Mouse (Mus musculus) megakaryocyte, embryonic 14.5 days (primary cell): ENCODE measurements around the gene Bean1. TPM values are rescaled to one million over a fixed set of nuclear protein-coding genes. Genes with fewer than 3 reads are reported as not detected.
"Not testable (repeated sequence)": the region's sequence is repeated elsewhere in the genome, so short reads cannot be mapped to it uniquely, and the experiment has no call there.

Source experiments
- H3K27me3 ChIP-seq: replicated peaks from 2 replicates; pipeline ENCODE3; 2012; ENCODE audit warnings: inconsistent platforms
- H3K36me3 ChIP-seq: replicated peaks from 2 replicates; pipeline ENCODE3; 2012; ENCODE audit warnings: low read length, inconsistent platforms, mixed read lengths
- H3K4me1 ChIP-seq: 2 replicates; pipeline ENCODE4 v1.6.1; 2012; ENCODE audit warnings: inconsistent platforms
- H3K4me3 ChIP-seq: replicated peaks from 2 replicates; pipeline ENCODE3; 2012; ENCODE audit warnings: moderate library complexity, mild to moderate bottlenecking, inconsistent platforms
- H3K9me3 ChIP-seq: 2 replicates; pipeline ENCODE4 v1.6.1; 2012; ENCODE audit warnings: inconsistent platforms
- FLI1 ChIP-seq: IDR thresholded peaks from 2 replicates; pipeline ENCODE4 v1.6.1; 2012; ENCODE audit warnings: low read length, inconsistent platforms, mixed read lengths
- GATA1 ChIP-seq: IDR thresholded peaks from 3 replicates; pipeline ENCODE4 v1.6.1; 2012; ENCODE audit warnings: mixed read lengths, low read length, inconsistent platforms, borderline replicate concordance
- polyA plus RNA-seq: library from polyadenylated mRNA; stranded (reverse); fragments of >175 nt; gene quantifications from 2 replicates; pipeline ENCODE4 v1.2.3, GENCODE M21; 2012; ENCODE audit warnings: low replicate concordance; ENCODE audit not compliant: insufficient read depth

Gene Bean1
- polyA plus RNA-seq, 1 experiment = 1.5 TPM

DNA sequence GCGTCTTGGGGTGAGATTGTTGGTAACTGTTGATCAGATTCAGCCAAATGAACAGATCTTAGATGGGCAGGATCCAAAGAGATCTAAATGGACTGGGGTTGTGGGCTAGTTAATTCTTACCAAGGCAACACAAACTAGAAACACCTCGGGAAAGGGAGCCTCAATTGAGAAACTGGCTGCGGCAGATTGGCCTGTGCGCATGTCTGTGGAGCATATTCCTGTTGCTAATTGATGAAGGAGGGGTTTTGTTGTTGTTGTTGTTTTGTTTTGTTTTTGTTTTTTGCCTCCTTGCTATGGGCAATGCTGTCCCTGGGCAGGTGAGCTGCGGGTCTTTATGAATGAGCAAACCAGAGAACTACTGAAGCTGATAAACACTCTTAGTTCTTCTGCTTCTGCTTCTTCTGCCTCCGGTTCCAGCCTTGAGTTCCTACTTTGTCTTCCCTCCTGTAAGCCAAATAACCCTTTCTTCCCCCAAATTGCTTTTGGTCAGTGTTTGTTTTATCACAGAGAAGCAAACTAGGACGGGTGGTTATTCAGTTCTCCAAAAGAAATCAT is 79.3 kb downstream of the Bean1 start:
- no peaks in the 10 kb centered on the region for H3K27me3 ChIP-seq
- TF ChIP-seq GATA1 = no peak
- no peak for TF ChIP-seq FLI1
- no peak overlapping the region for H3K4me3 ChIP-seq
- no peaks in the 10 kb centered on the region for H3K9me3 ChIP-seq
- peaks cover 55% of the 10 kb centered on the region for H3K4me1 ChIP-seq
- H3K36me3 ChIP-seq = peaks cover 24% of the 10 kb centered on the region

DNA sequence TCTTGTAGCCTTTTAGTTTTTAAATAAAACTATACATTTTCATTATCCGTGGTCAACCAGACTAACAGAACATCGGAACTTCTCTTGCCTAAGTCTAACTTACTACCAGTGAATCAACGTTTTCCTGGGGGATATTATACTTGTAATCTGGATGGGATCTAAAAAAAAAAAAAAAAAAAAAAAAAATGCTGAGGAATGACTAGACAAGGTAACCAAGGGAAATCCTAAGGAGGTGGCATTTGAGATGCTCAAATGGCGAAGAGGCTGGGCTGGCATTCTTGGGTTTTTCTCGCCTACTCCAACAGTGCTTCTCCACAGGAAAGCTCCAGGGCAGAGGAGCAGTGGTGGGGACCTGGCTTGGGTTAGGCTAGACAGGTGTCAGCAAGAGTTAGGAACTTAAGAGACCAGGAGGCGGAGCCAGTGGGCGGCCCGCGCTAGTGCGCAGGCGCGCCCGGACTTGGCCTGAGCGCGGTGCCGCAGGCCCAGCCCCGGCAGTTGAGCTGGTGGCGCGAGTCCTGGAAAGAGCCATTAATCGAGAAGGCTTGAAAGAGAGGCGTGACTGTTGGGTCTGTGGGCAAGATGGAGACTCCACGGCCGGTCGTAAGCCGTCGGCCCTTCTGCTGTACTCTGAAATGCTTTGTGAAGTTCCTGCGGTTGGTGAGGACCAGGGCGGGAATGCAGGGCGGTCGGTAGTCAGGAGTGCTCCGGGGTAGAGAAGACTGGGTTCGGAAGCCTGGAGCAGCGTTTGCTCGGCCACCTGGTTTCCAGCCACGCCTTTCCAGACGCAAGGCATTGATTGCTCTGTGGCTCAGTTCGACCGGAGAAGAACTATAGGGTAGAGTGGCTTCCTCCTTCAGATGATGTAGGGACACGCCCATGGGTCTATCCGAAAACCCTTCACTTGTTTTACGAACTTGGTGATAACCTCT is 80.5 kb downstream of the Bean1 start, which contains the start of gene Cklf:
Gene Cklf (plus strand): TSS at position 423 of the 929 bp plus-strand sequence.
- Histone ChIP-seq H3K4me3 (peak within 1 kb of the TSS; percentile 93), H3K9me3 (no peaks in the 10 kb centered on the region), H3K4me1 (peaks cover 55% of the 10 kb centered on the region), H3K27me3 (no peaks in the 10 kb centered on the region), H3K36me3 (peaks cover 17% of the 10 kb centered on the region)
- no peak for TF ChIP-seq FLI1
- TF ChIP-seq GATA1 = no peak

DNA sequence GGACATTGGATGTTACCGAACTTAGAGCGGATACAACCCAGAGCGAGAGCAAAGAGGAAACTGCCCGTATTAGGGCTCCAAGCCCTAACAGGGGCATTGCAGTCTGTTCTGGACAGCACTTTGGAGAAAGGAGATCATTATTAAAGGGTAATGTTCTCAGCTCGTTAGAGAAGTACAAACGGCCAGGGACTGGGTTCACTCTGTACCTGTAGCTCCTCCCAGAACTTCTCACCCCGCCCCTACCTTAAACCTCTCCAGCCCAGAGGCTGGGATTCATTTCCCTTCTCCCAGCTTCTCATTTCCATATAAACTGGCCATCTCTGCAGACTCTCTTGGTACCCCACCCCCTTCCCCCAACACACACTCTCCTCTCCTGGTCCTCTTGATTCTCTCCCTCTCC is 81.2 kb downstream of the Bean1 start:
- Histone ChIP-seq H3K4me1 (peaks cover 49% of the 10 kb centered on the region), H3K9me3 (no peaks in the 10 kb centered on the region), H3K4me3 (peak overlapping the region; percentile 93), H3K36me3 (peaks cover 11% of the 10 kb centered on the region), H3K27me3 (no peaks in the 10 kb centered on the region)
- TF ChIP-seq FLI1 (no peak), GATA1 (no peak)

DNA sequence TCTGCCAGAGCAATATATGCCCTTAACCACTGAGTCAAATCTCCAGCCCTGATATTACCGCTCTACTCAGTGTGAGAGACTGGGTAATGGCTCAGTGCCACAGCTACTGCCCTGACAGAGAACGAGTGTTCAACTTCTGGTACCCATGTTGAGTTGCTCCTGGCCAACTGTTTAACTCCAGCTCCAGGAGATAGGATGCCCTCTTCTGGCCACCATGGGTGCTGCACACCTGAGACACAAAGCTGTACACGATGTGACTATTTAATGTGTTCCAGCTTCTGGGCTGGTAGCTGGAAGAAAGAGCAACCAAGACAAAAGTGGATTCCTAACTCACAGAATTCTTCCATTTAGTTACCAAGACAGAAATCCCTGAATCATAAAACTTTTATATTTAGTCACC is 82.8 kb downstream of the Bean1 start:
- Histone ChIP-seq H3K36me3 (peaks cover 16% of the 10 kb centered on the region), H3K4me1 (peaks cover 33% of the 10 kb centered on the region), H3K27me3 (no peaks in the 10 kb centered on the region), H3K4me3 (no peak overlapping the region), H3K9me3 (peaks cover under 1% of the 10 kb centered on the region; the same call in 1 of the 2 replicates)
- no peak for TF ChIP-seq FLI1
- TF ChIP-seq GATA1 = no peak

GRCm38 (mm10) chr8:104261802-104262201 is 91.6 kb downstream of the Bean1 start:
- H3K9me3 ChIP-seq, H3K4me3 ChIP-seq, H3K4me1 ChIP-seq, H3K27me3 ChIP-seq: not testable (repeated sequence)
- H3K36me3 ChIP-seq = peaks cover 55% of the 10 kb centered on the region

DNA sequence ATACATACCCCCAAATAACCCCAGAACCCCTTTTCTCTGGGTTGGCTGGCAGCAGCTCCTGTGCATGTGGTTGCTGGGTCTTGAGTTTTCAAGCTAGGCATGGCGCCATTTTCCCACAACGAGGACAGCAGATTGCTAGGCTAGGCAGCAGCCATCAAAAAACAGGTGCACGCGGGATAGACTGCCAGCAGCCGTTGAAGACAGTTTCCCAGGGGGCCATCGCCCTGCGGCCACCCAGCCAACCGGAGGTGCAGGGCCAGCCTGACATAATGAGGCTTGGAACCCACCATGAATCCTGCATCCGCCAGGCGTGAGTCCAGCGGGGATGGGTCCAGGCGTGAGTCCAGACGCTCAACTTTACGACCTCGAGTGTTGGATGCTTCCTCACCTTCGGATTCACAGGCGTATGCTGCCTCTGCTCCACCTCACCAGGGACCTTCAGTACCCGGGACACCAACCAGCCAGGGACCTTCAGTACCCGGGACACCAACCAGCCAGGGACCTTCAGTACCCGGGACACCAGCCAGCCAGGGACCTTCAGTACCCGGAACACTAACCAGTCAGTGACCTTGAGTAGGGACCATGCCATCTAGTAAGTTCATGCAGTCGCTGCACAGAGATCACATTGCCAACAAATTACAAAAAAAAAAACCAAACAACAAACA is 94.2 kb downstream of the Bean1 start:
- peaks cover 33% of the 10 kb centered on the region for H3K36me3 ChIP-seq
- not testable (repeated sequence) for H3K27me3 ChIP-seq, H3K4me1 ChIP-seq, H3K9me3 ChIP-seq, H3K4me3 ChIP-seq

- TF ChIP-seq FLI1 (no peak), GATA1 (no peak)
- H3K27me3 ChIP-seq = peaks cover 4% of the 10 kb centered on the region
- peak overlapping the region; percentile 60 for H3K4me3 ChIP-seq
- H3K9me3 ChIP-seq = peaks cover 10% of the 10 kb centered on the region; the same call in 1 of the 2 replicates
- no peaks in the 10 kb centered on the region for H3K4me1 ChIP-seq
- H3K36me3 ChIP-seq = peaks cover 15% of the 10 kb centered on the region
Measured at GRCm38 (mm10) chr8:104268368-104268767, 98.1 kb downstream of the Bean1 start.

Other genes starting within 250 kb of the Bean1 start
- 0.41 TPM in 2 replicates for gene Cdh5, start 68.8 kb upstream of the Bean1 start, polyA plus RNA-seq
- 3.2 and 15.8 TPM in 2 replicates for gene Tk2, start 78.1 kb downstream of the Bean1 start, polyA plus RNA-seq
- 5.9 TPM in 1 of 2 replicates, not detected in the other for gene Cklf, start 80.4 kb downstream of the Bean1 start, polyA plus RNA-seq
- gene Cmtm2a, start 122.7 kb downstream of the Bean1 start, polyA plus RNA-seq = not detected in 2 replicates
- gene Gm45711, start 139.6 kb downstream of the Bean1 start, polyA plus RNA-seq = not detected in 2 replicates
- not detected in 2 replicates for gene Cmtm1, start 139.7 kb downstream of the Bean1 start, polyA plus RNA-seq
- not detected in 2 replicates for gene Gm11020, start 151.1 kb downstream of the Bean1 start, polyA plus RNA-seq
- gene Cmtm2b, start 151.8 kb downstream of the Bean1 start, polyA plus RNA-seq = not detected in 2 replicates
- gene Cmtm3, start 169.0 kb downstream of the Bean1 start, polyA plus RNA-seq = 64.5 and 65.4 TPM in 2 replicates
- gene Cmtm4, start 225.4 kb downstream of the Bean1 start, polyA plus RNA-seq = 0.69 and 1.2 TPM in 2 replicates